Mouse (Mus musculus): Measurements from ENCODE around the gene Rsph6a.
A peak's percentile ranks its signal among the peaks of the same experiment; 100 is the strongest.

Gene Rsph6a

DNA sequence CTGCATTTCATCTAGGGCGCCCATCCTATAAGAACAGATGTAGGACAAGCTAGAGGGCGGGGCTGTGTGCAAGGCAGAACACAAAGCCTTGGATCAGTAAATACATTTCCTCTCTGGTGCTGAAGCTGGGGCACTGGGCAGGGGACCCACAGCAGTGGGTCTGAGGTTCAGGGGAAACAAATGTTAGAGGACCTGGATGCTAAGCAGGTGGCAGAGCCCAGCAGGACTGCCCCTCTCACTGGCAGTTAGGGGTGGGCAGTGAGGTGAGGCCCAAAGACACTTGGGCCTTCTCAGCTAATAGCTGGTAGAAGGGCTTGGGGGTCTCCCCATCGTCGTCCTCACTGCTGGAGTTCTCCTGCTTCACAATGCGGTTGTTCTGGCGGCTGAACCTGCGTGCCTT, 44.3 kb downstream of the Rsph6a start:
- no peak for DNase-seq (ENCODE audit: low read depth, low spot score)

DNA sequence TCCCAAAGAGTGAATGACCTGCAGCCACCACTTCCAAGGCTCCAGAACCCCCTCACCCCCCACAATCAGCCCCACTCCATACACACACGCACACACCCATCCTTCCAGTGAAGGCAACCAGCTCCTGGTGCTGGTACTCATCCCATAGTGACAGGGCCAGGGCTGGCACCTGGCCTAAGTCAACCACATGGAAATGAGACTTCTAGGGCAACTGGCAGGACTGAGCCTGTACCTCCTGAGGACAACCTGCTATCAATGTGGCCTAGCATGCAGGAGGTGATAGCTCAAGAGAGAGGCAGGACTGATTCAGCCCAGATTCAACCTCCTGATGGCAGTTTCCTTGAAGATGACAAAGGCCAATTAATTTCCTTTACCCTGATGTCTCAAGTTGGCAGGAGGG, 45.8 kb downstream of the Rsph6a start:
- DNase-seq (ENCODE audit: low read depth, low spot score): no peak

GRCm38 (mm10) chr7:19103741-19104140, 49.3 kb downstream of the Rsph6a start:
- no peak for DNase-seq (ENCODE audit: low read depth, low spot score)

GRCm38 (mm10) chr7:19104486-19104885, 50.0 kb downstream of the Rsph6a start:
- no peak for DNase-seq (ENCODE audit: low read depth, low spot score)

- DNase-seq (ENCODE audit: low read depth, low spot score): no peak
Measured at GRCm38 (mm10) chr7:19107436-19107835, 52.9 kb downstream of the Rsph6a start.

GRCm38 (mm10) chr7:19109565-19109964, 55.1 kb downstream of the Rsph6a start:
- no peak for DNase-seq (ENCODE audit: low read depth, low spot score)

DNA sequence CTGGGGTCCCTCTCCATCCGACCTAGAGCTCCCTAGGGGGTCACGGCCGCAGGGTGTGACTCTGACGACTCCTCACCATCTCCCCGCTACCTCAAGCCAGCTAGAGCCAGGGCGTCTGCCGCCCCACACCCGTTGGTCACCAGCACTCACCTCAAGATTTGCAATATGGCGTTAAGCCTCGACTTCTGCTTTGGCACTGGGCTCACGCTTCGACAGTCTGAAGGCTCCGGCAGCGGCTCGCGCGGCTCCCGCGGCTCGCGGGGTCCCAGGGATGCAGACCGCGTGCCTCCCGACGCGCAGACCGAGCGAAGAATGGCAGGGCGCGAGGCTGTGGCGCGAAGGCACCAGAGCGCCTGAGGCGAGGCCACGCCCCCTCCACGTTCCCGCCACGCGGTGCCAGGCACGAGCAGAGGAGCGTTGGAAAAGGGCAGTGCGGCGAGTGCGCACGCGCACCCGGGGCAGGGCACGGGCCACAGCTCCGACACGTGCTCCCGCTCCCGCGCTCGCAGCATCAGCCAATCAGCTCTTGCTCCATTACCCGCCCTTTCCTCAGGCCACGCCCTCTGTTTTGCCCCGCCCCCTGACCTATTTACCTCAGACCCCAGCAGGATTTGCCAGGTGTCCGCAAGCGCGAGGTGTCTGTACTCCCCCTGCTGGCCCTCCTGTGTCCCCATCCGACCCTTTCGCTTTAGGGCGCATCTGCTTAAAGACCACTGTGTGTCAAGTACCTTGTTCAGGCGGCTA, 63.7 kb downstream of the Rsph6a start, which contains the start of gene Gm4969:
Gene Gm4969 (minus strand): TSS at position 341 of the 744 bp plus-strand sequence.
- no peak for DNase-seq (ENCODE audit: low read depth, low spot score)

GRCm38 (mm10) chr7:19119083-19119482, 64.6 kb downstream of the Rsph6a start:
- no peak for DNase-seq (ENCODE audit: low read depth, low spot score)

DNA sequence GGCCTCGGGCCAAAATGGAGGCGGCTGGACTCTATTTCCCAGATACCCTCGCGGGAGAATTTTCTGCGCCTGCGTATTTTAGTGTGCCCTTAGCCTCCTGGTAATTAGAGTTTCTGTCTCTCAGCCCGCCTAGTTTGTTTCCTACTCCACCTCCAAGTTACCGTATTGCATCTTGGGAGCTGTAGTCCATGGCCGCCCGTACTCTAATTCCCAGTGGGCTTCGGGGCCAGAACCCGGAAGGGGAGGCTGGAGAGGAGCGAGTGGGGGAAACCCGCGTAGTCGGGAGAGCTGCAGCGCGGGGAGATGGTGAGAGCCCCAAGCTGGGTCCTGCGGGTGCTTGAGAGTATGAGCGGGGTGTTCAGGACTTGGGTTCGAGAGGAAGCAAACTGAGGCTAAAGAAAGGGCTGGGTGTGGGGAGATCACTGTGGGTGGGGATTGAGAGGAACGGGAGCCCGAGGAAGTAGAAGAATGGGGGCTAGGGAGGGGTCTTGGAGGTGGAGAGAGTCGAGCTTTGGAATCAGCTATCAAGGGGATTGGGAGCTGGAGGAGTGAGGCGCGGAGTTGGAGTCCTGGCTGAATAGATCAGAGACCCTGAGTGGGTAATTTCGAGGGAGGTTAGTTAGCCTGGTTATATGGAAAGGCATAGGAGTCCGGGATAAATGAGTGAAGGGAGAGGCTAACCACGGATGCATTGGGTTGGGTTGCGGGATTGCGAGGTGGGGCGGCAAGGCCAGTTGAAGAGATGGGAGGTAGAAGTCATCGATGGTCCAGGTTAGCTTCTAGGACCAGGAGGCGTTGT, 65.3 kb downstream of the Rsph6a start, which contains the start of gene Fbxo46:
Gene Fbxo46 (plus strand): TSS at position 229 of the 799 bp plus-strand sequence.
- DNase-seq (ENCODE audit: low read depth, low spot score): peak; percentile 94

DNA sequence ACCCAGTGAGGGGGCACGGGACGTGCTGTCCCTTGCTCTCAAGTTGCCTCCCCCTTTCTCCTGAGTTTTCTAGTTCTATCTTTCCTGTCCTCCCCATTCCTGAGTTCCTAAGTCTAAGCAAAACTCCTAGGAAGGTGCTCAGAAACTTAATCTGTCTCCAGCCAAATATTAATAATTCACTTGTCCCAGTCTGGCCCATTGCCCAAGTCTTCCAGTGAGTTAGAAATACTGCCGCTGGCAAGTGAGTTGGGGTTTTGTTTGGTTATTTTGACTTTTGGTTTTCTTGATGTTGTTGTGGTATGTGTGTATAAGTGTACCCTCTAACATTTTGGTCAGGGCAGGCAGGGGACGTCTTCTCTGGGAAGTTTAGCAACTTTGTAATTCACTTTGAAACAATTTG, 67.2 kb downstream of the Rsph6a start:
- no peak for DNase-seq (ENCODE audit: low read depth, low spot score)
